Mouse (Mus musculus) layer of hippocampus, postnatal 14 days (tissue): ENCODE data around the gene Trim7. TPM values are rescaled to one million over a fixed set of nuclear protein-coding genes. Genes with fewer than 3 reads are reported as not detected.
A peak's percentile ranks its signal among the peaks of the same experiment; 100 is the strongest.

Source experiments
- DNase-seq, 2 experiments: peaks; one replicate each; pipeline ENCODE4 v3.0.0; 2021 to 2022; ENCODE audit warnings: low spot score in 2 of 2, mixed read lengths in 1 of 2
- total RNA-seq, 2 experiments: library from RNA; stranded (reverse); gene quantifications; 2 replicates each; pipeline ENCODE4 v1.2.3; 2021

The Trim7 gene
- total RNA-seq, 2 experiments from 2014 or later = 2.4 to 3.3 TPM

- no peak for DNase-seq
Measured at GRCm38 (mm10) chr11:48822768-48823512, 3.0 kb upstream of the Trim7 start.

GRCm38 (mm10) chr11:48823536-48823972, 2.4 kb upstream of the Trim7 start:
- DNase-seq = no peak

GRCm38 (mm10) chr11:48824311-48824830, 1.6 kb upstream of the Trim7 start:
- DNase-seq = no peak

- no peak for DNase-seq
Measured at GRCm38 (mm10) chr11:48826752-48827096, 784 bp downstream of the Trim7 start.

DNA sequence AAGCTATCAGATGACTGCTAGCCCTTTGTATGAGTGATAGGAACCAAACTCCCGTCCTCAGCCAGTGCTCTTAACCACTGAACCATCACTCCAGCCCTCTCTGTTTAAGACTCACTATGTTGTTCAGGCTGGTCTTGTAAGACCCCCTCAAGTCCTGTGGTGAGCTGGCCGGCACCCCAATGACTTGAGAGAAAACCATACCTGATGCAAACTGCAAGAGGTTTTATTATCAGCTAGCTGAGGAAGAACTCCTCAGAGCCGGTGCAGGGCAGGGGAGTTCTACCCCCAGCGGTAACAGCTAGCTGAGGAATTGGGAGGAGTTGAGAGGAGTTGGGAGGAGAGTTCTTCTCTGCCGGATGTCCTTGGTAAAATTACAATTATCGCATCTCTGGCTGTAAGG, 2.0 kb downstream of the Trim7 start:
- DNase-seq = no peak

GRCm38 (mm10) chr11:48830279-48830678, 4.3 kb downstream of the Trim7 start:
- DNase-seq = no peak

DNA sequence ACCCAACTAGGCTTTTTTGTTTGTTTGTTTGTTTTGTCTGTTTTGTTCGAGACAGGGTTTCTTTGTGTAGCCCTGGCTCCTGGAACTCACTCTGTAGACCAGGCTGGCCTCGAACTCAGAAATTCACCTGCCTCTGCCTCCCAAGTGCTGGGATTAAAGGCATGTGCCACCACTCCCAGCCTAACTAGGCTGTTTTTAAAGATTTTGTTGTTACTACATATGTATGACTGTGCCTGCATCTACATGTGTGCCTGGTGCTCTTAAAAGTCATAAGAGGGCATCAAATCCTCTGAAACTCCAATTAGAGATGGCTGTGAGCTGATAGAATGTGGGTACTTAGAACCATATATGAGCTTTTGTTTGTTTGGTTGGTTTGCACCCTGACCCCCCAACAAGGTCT, 5.3 kb downstream of the Trim7 start:
- DNase-seq = no peak

DNA sequence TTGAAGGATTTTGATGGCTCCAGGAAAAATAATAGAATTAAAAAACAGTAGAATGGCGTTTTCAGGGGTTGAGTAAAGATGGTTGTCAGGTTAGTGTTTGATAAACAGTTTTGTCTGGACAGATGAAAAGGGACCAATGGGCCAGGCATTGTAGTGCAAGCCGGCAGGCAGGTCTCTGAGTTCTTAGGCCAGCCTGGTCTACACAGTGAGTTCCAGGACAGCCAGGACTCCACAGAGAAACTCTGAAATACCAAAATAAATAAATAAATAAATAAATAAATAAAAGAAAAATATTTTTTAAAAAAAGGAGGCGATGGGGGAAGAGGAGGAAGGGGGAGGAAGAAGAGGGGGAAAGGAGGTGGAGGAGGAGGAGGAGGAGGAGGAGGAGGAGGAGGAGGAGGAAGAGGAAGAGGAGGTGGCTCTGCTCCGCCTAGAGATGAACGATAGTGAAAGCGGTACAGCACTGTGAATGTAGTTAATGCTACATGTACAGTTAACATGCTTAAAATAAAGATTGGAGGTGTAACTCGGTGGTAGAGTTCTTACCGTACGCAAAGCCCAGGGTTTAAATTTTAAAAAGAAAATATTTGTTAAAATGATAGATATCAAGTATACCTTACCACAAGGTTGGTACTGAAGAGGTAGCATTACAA, 7.3 kb downstream of the Trim7 start:
- no peak for DNase-seq

GRCm38 (mm10) chr11:48833731-48834639, 8.0 kb downstream of the Trim7 start:
- DNase-seq = peak; percentile 92 to 95

DNA sequence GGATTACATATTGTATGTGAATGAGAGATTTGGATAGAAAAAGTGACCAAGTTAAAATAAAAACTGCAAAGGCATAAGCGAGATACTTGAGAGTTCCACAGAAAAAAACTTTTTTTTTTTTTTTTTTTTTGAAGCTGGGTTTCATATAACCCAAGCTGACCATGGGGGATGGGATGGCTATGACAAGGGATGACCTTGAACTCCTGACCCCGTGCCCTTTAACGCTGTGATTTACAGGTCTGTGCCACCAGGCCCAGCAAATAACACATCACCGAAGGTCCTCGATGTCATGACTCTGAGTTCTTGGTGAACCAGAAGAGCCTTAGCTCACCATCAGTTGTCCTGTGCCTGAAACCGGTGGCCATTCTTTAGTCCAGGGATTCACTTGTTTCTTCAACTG, 10.0 kb downstream of the Trim7 start:
- DNase-seq = no peak

DNA sequence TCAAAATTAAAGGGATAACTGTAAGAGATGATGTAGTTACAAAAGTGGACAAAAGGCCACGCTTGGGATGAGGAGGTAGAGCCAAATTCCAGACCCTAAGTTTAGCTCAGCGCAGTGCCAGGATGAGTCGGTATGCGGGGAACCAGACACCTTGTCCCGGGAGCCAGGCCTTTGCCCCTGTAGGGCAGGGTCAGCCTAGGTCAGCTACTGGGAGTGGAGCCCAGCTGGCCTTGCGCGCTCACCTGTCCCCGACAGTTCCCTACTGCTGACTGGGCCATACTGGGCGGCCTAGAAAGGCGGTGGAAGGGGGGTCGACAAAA, 11.0 kb downstream of the Trim7 start:
- DNase-seq = no peak

GRCm38 (mm10) chr11:48837310-48838180, 11.6 kb downstream of the Trim7 start:
- peak in 1 of 2 experiments; percentile 37 for DNase-seq

- DNase-seq = no peak
Measured at GRCm38 (mm10) chr11:48838181-48838797, 12.3 kb downstream of the Trim7 start.

GRCm38 (mm10) chr11:48838879-48839680, 13.1 kb downstream of the Trim7 start:
- DNase-seq = no peak

DNA sequence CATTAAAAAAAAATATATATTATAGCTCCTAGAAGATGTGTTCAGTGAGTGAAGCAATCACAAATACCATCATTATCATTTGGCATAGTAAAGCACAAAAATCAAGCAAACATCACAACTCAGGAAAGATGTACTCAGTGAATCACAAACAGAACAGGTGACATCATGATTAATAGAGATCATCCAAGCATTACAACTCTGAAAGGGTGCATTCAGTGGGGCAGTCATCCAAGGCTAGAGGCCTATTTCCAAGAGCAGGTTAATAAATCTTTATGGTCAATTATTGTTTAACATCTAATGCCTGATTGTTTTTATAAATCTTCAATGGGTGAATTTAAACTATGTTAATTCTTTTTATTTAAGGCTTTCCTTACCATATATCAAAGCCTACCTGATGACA, 14.9 kb downstream of the Trim7 start:
- no peak for DNase-seq

GRCm38 (mm10) chr11:48841213-48841612, 15.3 kb downstream of the Trim7 start:
- no peak for DNase-seq

GRCm38 (mm10) chr11:48842378-48842792, 16.4 kb downstream of the Trim7 start:
- DNase-seq = no peak

- no peak for DNase-seq
Measured at GRCm38 (mm10) chr11:48843202-48843601, 17.3 kb downstream of the Trim7 start.

GRCm38 (mm10) chr11:48844309-48844708, 18.4 kb downstream of the Trim7 start:
- DNase-seq = peak in 1 of 2 experiments; percentile 28
